Mouse (Mus musculus): ENCODE measurements around the gene Ubqln3. TPM values are rescaled to one million over a fixed set of nuclear protein-coding genes. Genes with fewer than 3 reads are reported as not detected.

Ubqln3 gene
- polyA plus RNA-seq, 1 experiment from 2014 or later = not detected

- no peak overlapping the region for H3K4me2 ChIP-seq (replicated peaks)
- no peaks in the 10 kb centered on the region for H3K36me3 ChIP-seq
- no peaks in the 10 kb centered on the region for H3K27me3 ChIP-seq (replicated peaks)
- H3K4me3 ChIP-seq = no peak overlapping the region
- WGBS = 19% methylated on average over 4 of the region's 4 CpGs
- peak; percentile 85 for ATAC-seq (ENCODE audit: low FRiP score, low read depth)
- no peak overlapping the region for H3K27ac ChIP-seq
- H3K9me3 ChIP-seq = no peaks in the 10 kb centered on the region
- no peak overlapping the region for H3K9ac ChIP-seq
- H3K4me1 ChIP-seq = peaks cover 8% of the 10 kb centered on the region; the same call in 1 of the 2 replicates
Observed at GRCm38 (mm10) chr7:104103913-104104756, 38.9 kb downstream of the Ubqln3 start.

Other genes starting within 250 kb of the Ubqln3 start
- not detected in 2 replicates for gene Olfr64, start 248.8 kb downstream of the Ubqln3 start, polyA plus RNA-seq (2016; fragmentation: Nextera tagmentation; extraction: Ambion mirVana)
- gene Olfr65, start 239.8 kb downstream of the Ubqln3 start, polyA plus RNA-seq (2016; fragmentation: Nextera tagmentation; extraction: Ambion mirVana) = not detected in 2 replicates
- gene Olfr631, start 214.5 kb downstream of the Ubqln3 start, polyA plus RNA-seq (2016; fragmentation: Nextera tagmentation; extraction: Ambion mirVana) = not detected in 2 replicates
- gene Olfr632, start 208.9 kb downstream of the Ubqln3 start, polyA plus RNA-seq (2016; fragmentation: Nextera tagmentation; extraction: Ambion mirVana) = not detected in 2 replicates
- not detected in 2 replicates for gene Olfr633, start 198.8 kb downstream of the Ubqln3 start, polyA plus RNA-seq (2016; fragmentation: Nextera tagmentation; extraction: Ambion mirVana)
- gene Olfr635, start 172.1 kb downstream of the Ubqln3 start, polyA plus RNA-seq (2016; fragmentation: Nextera tagmentation; extraction: Ambion mirVana) = not detected in 2 replicates
- gene Olfr638, start 144.5 kb downstream of the Ubqln3 start, polyA plus RNA-seq (2016; fragmentation: Nextera tagmentation; extraction: Ambion mirVana) = not detected in 2 replicates
- gene Olfr639, start 126.0 kb downstream of the Ubqln3 start, polyA plus RNA-seq (2016; fragmentation: Nextera tagmentation; extraction: Ambion mirVana) = not detected in 2 replicates
- not detected in 2 replicates for gene Olfr640, start 117.7 kb downstream of the Ubqln3 start, polyA plus RNA-seq (2016; fragmentation: Nextera tagmentation; extraction: Ambion mirVana)
- not detected in 2 replicates for gene Olfr641, start 107.8 kb downstream of the Ubqln3 start, polyA plus RNA-seq (2016; fragmentation: Nextera tagmentation; extraction: Ambion mirVana)
- gene Olfr642, start 90.6 kb downstream of the Ubqln3 start, polyA plus RNA-seq (2016; fragmentation: Nextera tagmentation; extraction: Ambion mirVana) = not detected in 2 replicates
- gene 4930516K23Rik, start 81.8 kb downstream of the Ubqln3 start, polyA plus RNA-seq (2016; fragmentation: Nextera tagmentation; extraction: Ambion mirVana) = not detected in 2 replicates
- gene Olfr644, start 71.4 kb downstream of the Ubqln3 start, polyA plus RNA-seq (2016; fragmentation: Nextera tagmentation; extraction: Ambion mirVana) = not detected in 2 replicates
- not detected in 2 replicates for gene Olfr645, start 57.8 kb downstream of the Ubqln3 start, polyA plus RNA-seq (2016; fragmentation: Nextera tagmentation; extraction: Ambion mirVana)
- gene Olfr646, start 38.4 kb downstream of the Ubqln3 start, polyA plus RNA-seq (2016; fragmentation: Nextera tagmentation; extraction: Ambion mirVana) = not detected in 2 replicates
- gene Ubqln5, start 13.5 kb downstream of the Ubqln3 start, polyA plus RNA-seq (2016; fragmentation: Nextera tagmentation; extraction: Ambion mirVana) = not detected in 2 replicates
- gene Olfr643, start 5.9 kb downstream of the Ubqln3 start, polyA plus RNA-seq (2016; fragmentation: Nextera tagmentation; extraction: Ambion mirVana) = not detected in 2 replicates
- gene Ubqlnl, start 7.3 kb upstream of the Ubqln3 start, polyA plus RNA-seq (2016; fragmentation: Nextera tagmentation; extraction: Ambion mirVana) = not detected in 2 replicates
- not detected in 2 replicates for gene Olfm5, start 21.6 kb upstream of the Ubqln3 start, polyA plus RNA-seq (2016; fragmentation: Nextera tagmentation; extraction: Ambion mirVana)
- gene Olfr648, start 40.1 kb upstream of the Ubqln3 start, polyA plus RNA-seq (2016; fragmentation: Nextera tagmentation; extraction: Ambion mirVana) = 0.43 and 0.56 TPM in 2 replicates
- gene Olfr649, start 52.7 kb upstream of the Ubqln3 start, polyA plus RNA-seq (2016; fragmentation: Nextera tagmentation; extraction: Ambion mirVana) = not detected in 2 replicates
- gene Trim6, start 75.5 kb upstream of the Ubqln3 start, polyA plus RNA-seq (2016; fragmentation: Nextera tagmentation; extraction: Ambion mirVana) = 1.2 TPM in 2 replicates
- gene Trim34a, start 101.2 kb upstream of the Ubqln3 start, polyA plus RNA-seq (2016; fragmentation: Nextera tagmentation; extraction: Ambion mirVana) = 0.76 and 1.2 TPM in 2 replicates
- gene Trim5, start 144.8 kb upstream of the Ubqln3 start, polyA plus RNA-seq (2016; fragmentation: Nextera tagmentation; extraction: Ambion mirVana) = 0.15 and 0.22 TPM in 2 replicates
- gene Trim12a, start 172.2 kb upstream of the Ubqln3 start, polyA plus RNA-seq (2016; fragmentation: Nextera tagmentation; extraction: Ambion mirVana) = 2.7 and 2.9 TPM in 2 replicates
- not detected in 2 replicates for gene Trim34b, start 186.2 kb upstream of the Ubqln3 start, polyA plus RNA-seq (2016; fragmentation: Nextera tagmentation; extraction: Ambion mirVana)
- 0.88 and 1.1 TPM in 2 replicates for gene Trim12c, start 210.1 kb upstream of the Ubqln3 start, polyA plus RNA-seq (2016; fragmentation: Nextera tagmentation; extraction: Ambion mirVana)
- not detected in 2 replicates for gene Trim30b, start 226.6 kb upstream of the Ubqln3 start, polyA plus RNA-seq (2016; fragmentation: Nextera tagmentation; extraction: Ambion mirVana)

All from neural tube, embryonic 12.5 days (tissue).